Mouse (Mus musculus) urinary bladder, postnatal 10 days (tissue): ENCODE measurements around the gene Rrp12.
A peak's percentile ranks its signal among the peaks of the same experiment; 100 is the strongest.
"Not testable (repeated sequence)": the region's sequence is repeated elsewhere in the genome, so short reads cannot be mapped to it uniquely, and the experiment has no call there.

Experiments used
- DNase-seq: peaks from one replicate; pipeline ENCODE4 v3.0.0; 2022; ENCODE audit warnings: low spot score

Gene Rrp12

GRCm38 (mm10) chr19:41895460-41896318 is at the start of gene Rrp12:
Gene Rrp12, minus strand, starts transcription at chr19:41896173.
- DNase-seq: no peak

GRCm38 (mm10) chr19:41943841-41944240 is 47.9 kb upstream of the Rrp12 start:
- DNase-seq: no peak

DNA sequence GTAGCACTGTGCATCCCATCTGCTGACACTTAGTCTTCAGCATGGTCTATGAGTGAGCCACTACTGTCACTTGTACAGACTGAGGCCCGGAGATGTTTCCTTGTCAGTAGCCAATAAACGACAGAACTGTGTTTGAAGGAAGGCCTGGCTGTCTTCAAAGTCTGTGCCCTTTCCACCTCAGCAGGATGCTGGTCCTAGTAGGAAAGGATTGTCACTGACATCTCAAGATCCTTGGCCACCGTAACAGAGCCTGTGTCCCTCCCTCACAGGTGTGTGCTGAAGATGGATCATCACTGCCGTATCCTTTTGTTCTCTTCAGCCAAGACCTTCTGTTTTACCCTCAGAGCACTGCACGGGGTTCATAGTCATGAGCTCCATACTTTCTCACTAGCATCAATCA is 42.6 kb upstream of the Rrp12 start:
- DNase-seq: no peak

GRCm38 (mm10) chr19:41935921-41936320 is 39.9 kb upstream of the Rrp12 start:
- DNase-seq: no peak

DNA sequence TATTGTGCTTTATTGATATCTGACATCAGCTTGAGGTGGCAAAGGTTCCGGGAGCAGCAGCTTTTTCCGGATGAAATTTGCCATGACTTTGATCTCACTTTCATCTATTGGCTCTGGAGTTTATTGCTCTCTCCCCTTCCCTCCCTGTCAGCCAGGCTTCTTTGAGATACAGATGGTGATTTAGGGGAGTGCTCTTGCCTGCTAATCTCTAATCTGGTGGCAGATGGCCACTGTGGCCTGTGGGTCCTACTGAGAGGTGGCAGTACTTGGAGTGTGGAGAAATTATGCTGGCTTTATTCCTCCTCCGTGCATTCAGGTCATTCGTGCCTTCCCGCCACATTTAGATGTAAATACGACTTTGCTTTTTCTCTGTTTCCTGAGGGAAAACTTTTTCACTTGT is 38.2 kb upstream of the Rrp12 start:
- DNase-seq: no peak

GRCm38 (mm10) chr19:41933179-41934086 is 37.5 kb upstream of the Rrp12 start, which contains the start of the genes Exosc1 and Zdhhc16:
Gene Exosc1, minus strand, starts transcription at chr19:41933423.
Gene Zdhhc16, plus strand, starts transcription at chr19:41933480.
- peak; percentile 87 for DNase-seq

DNA sequence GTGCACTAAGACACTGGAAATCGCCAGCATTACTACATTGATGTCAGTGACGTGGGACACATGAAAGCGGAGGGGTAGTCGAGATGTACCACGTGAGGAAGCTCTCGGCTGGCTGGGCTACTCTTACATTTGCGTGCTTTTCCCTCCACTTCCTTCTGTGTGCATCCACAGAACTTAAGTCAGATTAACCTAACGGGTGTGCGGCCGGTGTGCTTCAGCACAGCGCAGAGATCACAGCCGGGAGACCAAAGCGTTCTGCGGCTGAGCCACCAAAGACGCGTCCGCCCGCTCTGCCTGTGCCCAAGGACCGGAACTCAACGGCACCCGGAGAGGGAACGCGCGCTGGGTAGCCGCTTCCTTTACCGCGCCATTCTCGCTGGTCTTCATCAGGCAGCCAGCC is 36.7 kb upstream of the Rrp12 start:
- no peak for DNase-seq

GRCm38 (mm10) chr19:41920412-41921067 is 24.6 kb upstream of the Rrp12 start:
- no peak for DNase-seq

GRCm38 (mm10) chr19:41919471-41919870 is 23.5 kb upstream of the Rrp12 start:
- DNase-seq: no peak

DNA sequence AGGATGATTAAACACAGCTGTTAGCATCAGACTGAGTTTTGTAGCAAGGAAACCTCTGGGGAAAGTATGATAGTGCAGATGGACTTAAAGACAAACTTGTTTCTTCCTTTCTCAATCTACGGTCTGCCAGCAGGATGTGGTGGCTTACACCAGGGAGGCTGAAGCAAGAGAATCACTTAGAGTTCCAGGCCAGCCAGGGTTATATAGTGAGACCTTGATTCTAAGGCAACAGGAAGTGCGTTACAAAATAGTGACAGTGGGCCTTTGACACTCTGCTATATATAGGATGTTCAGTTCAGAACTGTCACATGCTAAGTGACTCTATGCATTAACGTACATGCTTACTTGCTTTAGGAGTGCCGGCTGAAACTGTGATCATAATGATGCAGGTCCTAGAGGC is 20.9 kb upstream of the Rrp12 start:
- no peak for DNase-seq

DNA sequence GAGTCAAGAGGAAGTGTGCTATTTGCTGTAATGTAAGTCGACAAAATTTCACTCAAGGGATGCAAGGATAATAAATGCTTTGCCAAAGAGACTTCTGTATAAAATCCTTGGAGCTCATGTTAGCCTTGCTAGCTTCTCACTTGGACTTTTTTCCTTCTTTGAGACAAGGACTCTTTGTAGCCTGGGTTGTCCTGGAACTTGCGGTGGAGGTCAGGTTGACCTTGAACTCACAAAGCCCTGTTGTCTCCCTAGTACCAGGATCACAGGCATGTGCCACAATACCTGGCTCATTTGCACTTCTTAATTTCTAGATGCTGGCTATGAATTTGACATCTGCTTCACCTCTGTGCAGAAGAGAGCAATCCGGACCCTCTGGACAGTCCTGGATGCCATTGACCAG is 19.3 kb upstream of the Rrp12 start:
- DNase-seq: no peak

DNA sequence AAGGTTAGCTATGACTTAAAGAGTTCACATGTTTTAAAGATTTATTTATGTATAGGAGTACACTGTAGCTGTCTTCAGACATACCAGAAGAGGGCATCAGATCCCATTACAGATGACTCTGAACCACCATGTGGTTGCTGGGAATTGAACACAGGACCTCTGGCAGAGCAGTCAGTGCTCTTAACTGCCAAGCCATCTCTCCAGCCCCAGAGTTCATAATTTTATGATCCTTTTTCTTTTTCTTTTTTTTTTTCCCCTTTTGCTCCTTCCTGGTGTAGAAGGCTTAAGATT is 18.6 kb upstream of the Rrp12 start:
- DNase-seq: not testable (repeated sequence)

DNA sequence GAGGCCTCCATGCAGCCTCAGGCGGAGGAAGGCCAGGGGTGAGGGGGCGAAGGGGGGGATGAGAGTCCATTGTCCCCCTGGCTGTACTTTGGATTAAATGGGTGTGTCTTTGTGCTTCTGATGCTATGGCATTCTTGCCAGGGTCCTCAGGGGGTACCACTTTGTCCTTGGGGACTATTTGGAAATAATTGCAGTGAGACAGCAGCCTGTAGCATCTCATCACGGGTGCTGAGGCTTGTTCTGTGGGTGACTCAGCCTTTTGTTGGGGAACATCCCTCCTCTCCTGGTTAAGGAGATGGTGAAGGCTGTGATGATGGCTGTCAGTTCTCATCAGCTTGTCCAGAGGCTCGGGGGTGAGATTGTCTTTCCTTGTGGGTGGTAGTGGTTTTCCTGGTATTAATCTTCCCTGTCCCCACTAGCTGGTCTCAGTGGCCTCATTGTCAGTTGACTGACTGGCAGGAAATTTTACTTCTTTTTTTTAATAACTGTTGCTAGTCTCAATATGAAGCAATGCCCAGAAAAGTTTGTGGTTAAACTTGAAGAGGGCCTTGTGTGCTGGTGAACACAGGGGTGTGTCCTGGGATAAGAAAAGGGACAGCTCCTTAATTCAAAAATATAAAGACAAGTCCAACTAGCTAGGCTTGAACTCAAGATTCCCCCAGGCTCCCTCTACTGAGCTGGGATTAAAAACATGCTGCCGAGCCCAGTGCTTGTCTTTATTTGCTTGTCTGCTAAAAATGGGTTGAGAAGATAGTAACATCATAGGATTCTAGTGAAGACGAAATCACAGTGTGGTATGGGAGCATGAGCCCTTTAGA is 18.0 kb upstream of the Rrp12 start:
- DNase-seq: no peak

GRCm38 (mm10) chr19:41912121-41913080 is 16.4 kb upstream of the Rrp12 start:
- no peak for DNase-seq

DNA sequence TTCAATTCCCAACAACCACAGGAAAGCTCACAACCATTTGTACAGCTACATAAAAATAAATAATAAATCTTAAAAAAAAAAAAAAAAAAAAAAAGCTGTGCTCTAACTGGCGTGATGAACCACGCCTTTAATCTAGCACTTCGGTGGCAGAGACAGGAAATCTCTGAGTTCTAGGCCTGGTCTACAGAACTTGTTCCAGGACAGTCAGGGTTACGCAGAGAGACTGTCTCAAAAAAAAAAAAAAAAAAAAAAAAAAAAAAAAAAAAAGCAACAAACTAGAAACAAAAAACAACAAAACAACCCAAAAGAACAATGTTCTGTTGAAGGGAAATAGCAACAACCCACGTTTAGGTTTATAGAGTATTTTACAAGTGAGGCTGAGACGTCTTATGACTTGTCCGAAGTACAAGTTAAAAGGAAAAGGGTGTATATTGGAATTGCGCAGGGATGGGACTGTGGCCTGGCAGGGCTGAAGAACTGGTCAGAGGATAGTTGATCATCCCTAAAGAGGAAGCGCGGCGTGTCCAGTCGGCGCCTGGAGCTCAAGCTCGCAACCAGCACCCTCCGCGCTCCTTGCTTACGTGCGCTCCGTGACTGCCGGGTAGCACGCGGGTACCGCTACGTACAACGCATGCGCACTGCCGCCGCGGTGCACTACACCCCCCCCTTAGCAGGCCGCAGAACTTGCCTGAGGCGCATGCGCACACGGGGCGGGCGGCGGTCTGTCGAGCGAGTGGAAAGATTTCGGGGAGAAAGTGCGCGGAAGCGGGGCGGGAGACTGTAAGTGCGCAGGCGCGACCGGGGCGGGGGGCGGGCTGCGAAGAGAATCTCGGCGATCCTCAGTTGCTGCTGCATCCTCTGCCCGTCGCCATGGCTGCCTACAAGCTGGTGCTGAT is 15.5 kb upstream of the Rrp12 start, which contains the start of gene Pgam1:
Gene Pgam1, plus strand, starts transcription at position 746 of the 896 bp plus-strand sequence.
- DNase-seq: peak; percentile 84

DNA sequence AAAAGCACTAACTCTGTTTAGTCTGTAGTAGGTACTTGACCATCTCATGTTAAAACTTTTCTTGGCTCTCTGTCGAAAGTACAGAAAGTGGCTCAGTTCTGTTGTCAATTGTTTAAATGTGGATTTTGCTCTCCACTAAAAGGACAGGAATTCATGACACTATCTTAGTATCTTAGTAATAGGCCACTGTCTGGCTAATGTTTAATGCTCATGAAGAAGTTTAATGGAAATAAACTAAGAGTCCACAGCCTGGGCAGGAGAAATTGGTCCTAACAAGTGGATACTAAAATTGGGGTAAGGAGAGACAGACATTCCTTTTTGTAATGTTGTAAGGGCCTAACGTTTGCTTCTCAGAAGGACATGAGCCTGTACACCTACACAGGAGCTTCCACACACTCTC is 14.4 kb upstream of the Rrp12 start:
- no peak for DNase-seq

DNA sequence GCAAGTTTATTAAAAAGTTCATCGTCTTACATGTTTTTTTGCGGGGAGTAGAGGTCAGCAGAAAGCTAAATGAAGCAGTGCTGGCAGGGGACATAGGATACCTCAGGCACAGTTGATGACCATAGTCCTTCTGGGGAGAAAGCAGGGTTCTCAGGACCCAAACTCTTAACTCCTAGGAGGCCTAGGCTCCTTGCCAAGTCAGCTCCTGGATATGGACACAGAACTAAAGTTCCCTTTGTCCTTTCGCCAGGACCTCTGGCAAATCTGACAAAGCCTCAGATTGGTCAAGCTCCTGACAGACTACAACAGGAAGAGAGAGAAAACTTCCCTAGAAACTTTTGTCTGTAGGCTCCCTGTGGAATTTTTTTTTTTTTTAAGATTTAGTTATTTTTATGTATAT is 12.8 kb upstream of the Rrp12 start:
- DNase-seq: no peak

DNA sequence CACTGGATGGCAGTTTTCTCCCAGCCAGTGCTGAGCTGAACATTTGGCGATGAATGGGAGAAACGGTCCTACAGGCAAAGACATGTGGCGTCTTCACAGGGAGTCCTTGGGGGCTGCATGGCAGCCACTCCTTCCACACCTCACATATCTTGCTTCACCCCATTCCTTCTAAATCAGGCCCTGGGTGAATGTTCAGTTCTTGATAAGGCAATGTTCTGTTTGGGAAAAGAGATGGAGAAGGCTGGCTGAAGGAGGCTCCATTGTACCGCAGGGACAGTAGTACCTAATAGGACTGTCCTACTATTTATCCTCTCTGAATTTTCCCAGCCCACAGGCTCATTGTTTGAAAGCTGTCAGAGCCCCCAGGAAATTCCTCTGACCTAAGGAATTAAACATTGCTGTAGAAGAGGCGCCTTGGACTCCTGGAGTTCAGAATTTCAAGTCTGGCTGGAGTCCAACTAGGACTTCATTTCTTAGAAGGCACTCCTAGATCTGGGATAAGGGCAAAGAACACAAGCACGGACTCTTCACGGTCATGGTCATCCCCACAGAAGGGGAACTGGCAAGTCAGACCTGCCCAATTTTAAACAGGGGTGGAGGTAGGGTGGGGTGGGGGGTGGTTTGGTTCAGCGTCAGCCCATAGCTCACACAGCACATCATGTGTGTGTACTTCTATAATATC is 11.2 kb upstream of the Rrp12 start:
- DNase-seq: no peak
